14 mouse cellular contexts compared by ENCODE assay signal in genomic region chr7:145176750-145177589, GRCm38 (mm10). TPM values are rescaled to one million over a fixed set of nuclear protein-coding genes. Genes with fewer than 3 reads are reported as not detected.
A peak's percentile ranks its signal among the peaks of the same experiment; 100 is the strongest.
DNase-seq lines count a peak whose midpoint lies in the region; ATAC-seq lines count a peak whose summit lies in the region.
"Had no signal": no experiment of that assay in that cellular context is flagged by ENCODE, and none has a peak within 500 bp of the region (broad histone marks: within the 10 kb centered on the region; RNA-seq: fewer than 3 reads in every experiment).

No protein-coding gene starts in this region.

- no peaks in the 10 kb centered on the region for H3K4me1 ChIP-seq in intestine, embryonic 16.5 days (ENCODE audit: control insufficient read depth, insufficient read depth, low read length)
- H3K4me1 ChIP-seq in intestine, embryonic 15.5 days (replicated peaks) = peaks cover 13% of the 10 kb centered on the region
- H3K4me1 ChIP-seq in embryonic facial prominence, embryonic 11.5 days (ENCODE audit: control insufficient read depth, insufficient read depth, low read length) = peaks cover 4% of the 10 kb centered on the region

- peak; percentile 33 for DNase-seq in embryo, embryonic 10.5 days (ENCODE audit: low spot score)
- no peak for DNase-seq in embryo, embryonic 10 days (ENCODE audit: low spot score)
- DNase-seq in 3134 (ENCODE audit: extremely low read depth, insufficient read length, low spot score) = peak; percentile 52
- DNase-seq in embryonic facial prominence, embryonic 11.5 days (ENCODE audit: low spot score) = no peak
- no peak for DNase-seq in layer of hippocampus, adult 9-11 months
- no peak for DNase-seq in spleen, postnatal 14 days (ENCODE audit: low spot score in 2 of 2)
- DNase-seq: adrenal gland, adult 8-10 months; kidney, postnatal 36 days; lung, postnatal 14 days; thymus, adult 2 months had no signal

- H3K9me3 ChIP-seq in intestine, embryonic 16.5 days (ENCODE audit: control insufficient read depth, low read length) = no peaks in the 10 kb centered on the region
- no peaks in the 10 kb centered on the region for H3K9me3 ChIP-seq in intestine, embryonic 15.5 days
- H3K9me3 ChIP-seq in embryonic facial prominence, embryonic 11.5 days (replicated peaks; ENCODE audit: control insufficient read depth, low read length) = no peaks in the 10 kb centered on the region
- H3K9me3 ChIP-seq: embryonic facial prominence, embryonic 12.5 days; limb, embryonic 15.5 days had no signal

- H3K4me2 ChIP-seq in intestine, embryonic 16.5 days (ENCODE audit: low read depth, low read length) = no peak overlapping the region
- H3K4me2 ChIP-seq in intestine, embryonic 15.5 days (replicated peaks) = no peak overlapping the region
- H3K4me2 ChIP-seq in embryonic facial prominence, embryonic 11.5 days (ENCODE audit: low read depth, low read length) = no peak overlapping the region
- H3K4me2 ChIP-seq: embryonic facial prominence, embryonic 12.5 days; limb, embryonic 15.5 days had no signal

- H3K4me3 ChIP-seq in intestine, embryonic 16.5 days (ENCODE audit: low read length) = no peak overlapping the region
- no peak overlapping the region for H3K4me3 ChIP-seq in intestine, embryonic 15.5 days (replicated peaks)
- H3K4me3 ChIP-seq in embryonic facial prominence, embryonic 11.5 days (ENCODE audit: low read depth, low read length) = no peak overlapping the region
- H3K4me3 ChIP-seq: embryonic facial prominence, embryonic 12.5 days; limb, embryonic 15.5 days had no signal

- 63% methylated on average over 15 of the region's 15 CpGs for WGBS in intestine, embryonic 16.5 days
- 57% methylated on average over 15 of the region's 15 CpGs for WGBS in intestine, embryonic 15.5 days
- WGBS in embryonic facial prominence, embryonic 11.5 days = 48% methylated on average over 15 of the region's 15 CpGs

- ATAC-seq in intestine, embryonic 16.5 days = no peak
- ATAC-seq in intestine, embryonic 15.5 days = no peak
- no peak for ATAC-seq in embryonic facial prominence, embryonic 11.5 days (replicated peaks; ENCODE audit: insufficient number of reproducible peaks, low FRiP score, low TSS enrichment, low read depth)

- no peaks in the 10 kb centered on the region for H3K36me3 ChIP-seq in intestine, embryonic 16.5 days (ENCODE audit: control insufficient read depth, insufficient read depth, low read length)
- no peaks in the 10 kb centered on the region for H3K36me3 ChIP-seq in intestine, embryonic 15.5 days
- no peaks in the 10 kb centered on the region for H3K36me3 ChIP-seq in embryonic facial prominence, embryonic 11.5 days (replicated peaks; ENCODE audit: control insufficient read depth, insufficient read depth, low read depth, low read length)
- H3K36me3 ChIP-seq: embryonic facial prominence, embryonic 12.5 days; limb, embryonic 15.5 days had no signal

- H3K9ac ChIP-seq in intestine, embryonic 16.5 days (ENCODE audit: low read depth, low read length) = 0 out of 2 replicates have a peak overlapping the region, but pooled peaks have one; percentile 10
- H3K9ac ChIP-seq in intestine, embryonic 15.5 days = no peak overlapping the region
- H3K9ac ChIP-seq in embryonic facial prominence, embryonic 11.5 days (replicated peaks; ENCODE audit: low read length) = 0 out of 2 replicates have a peak overlapping the region, but pooled peaks have one; percentile 9
- H3K9ac ChIP-seq: embryonic facial prominence, embryonic 12.5 days; limb, embryonic 15.5 days had no signal

- H3K27ac ChIP-seq in intestine, embryonic 16.5 days (ENCODE audit: low read length) = no peak overlapping the region
- H3K27ac ChIP-seq in intestine, embryonic 15.5 days = no peak overlapping the region
- no peak overlapping the region for H3K27ac ChIP-seq in embryonic facial prominence, embryonic 11.5 days (replicated peaks; ENCODE audit: low read depth, low read length)
- H3K27ac ChIP-seq: embryonic facial prominence, embryonic 12.5 days; limb, embryonic 15.5 days had no signal

- no peaks in the 10 kb centered on the region for H3K27me3 ChIP-seq in intestine, embryonic 16.5 days (replicated peaks; ENCODE audit: control insufficient read depth, insufficient read depth, low read length)
- no peaks in the 10 kb centered on the region for H3K27me3 ChIP-seq in intestine, embryonic 15.5 days (replicated peaks)
- no peaks in the 10 kb centered on the region for H3K27me3 ChIP-seq in embryonic facial prominence, embryonic 11.5 days (ENCODE audit: control insufficient read depth, insufficient read depth, low read length)
- H3K27me3 ChIP-seq: embryonic facial prominence, embryonic 12.5 days; limb, embryonic 15.5 days had no signal

RNA-seq across cellular contexts. Expression of gene 1810010D01Rik, which starts 30.9 kb away (rescaled TPM):
- polyA plus RNA-seq in intestine, embryonic 16.5 days (2015; fragmentation: Nextera tagmentation; extraction: Ambion mirVana) = 0.54 and 0.65 TPM in 2 replicates
- polyA plus RNA-seq in intestine, embryonic 15.5 days (2015; fragmentation: Nextera tagmentation; extraction: Ambion mirVana) = 0.59 and 1.2 TPM in 2 replicates
- 0.84 TPM in 1 of 2 replicates, not detected in the other for polyA plus RNA-seq in embryonic facial prominence, embryonic 11.5 days (2014; fragmentation: Nextera tagmentation; extraction: Ambion mirVana)
- polyA plus RNA-seq: embryonic facial prominence, embryonic 12.5 days had no signal

Comparison
In these comparisons a context has a peak if more than half of its experiments do, and no peak if none do; other contexts are left out.
1. DNase-seq: peak in embryo, embryonic 10.5 days (single experiment) and 3134 (single experiment); none in embryo, embryonic 10 days (single experiment), embryonic facial prominence, embryonic 11.5 days (single experiment), layer of hippocampus, adult 9-11 months (single experiment) and spleen, postnatal 14 days (0 of 2).